Mouse (Mus musculus) stomach, adult 2 months (tissue): Measurements from ENCODE around the gene Olfr441. TPM values are rescaled to one million over a fixed set of nuclear protein-coding genes. Genes with fewer than 3 reads are reported as not detected.

ENCODE experiments used
- polyA plus RNA-seq: library from polyadenylated mRNA; depleted of rRNA; stranded (reverse); fragments of >200 nt; gene quantifications from 2 replicates; pipeline ENCODE4 v1.2.3, GENCODE M21; 2012; rRNA removed

Gene Olfr441
- polyA plus RNA-seq, result not detected in 2 replicates

DNA sequence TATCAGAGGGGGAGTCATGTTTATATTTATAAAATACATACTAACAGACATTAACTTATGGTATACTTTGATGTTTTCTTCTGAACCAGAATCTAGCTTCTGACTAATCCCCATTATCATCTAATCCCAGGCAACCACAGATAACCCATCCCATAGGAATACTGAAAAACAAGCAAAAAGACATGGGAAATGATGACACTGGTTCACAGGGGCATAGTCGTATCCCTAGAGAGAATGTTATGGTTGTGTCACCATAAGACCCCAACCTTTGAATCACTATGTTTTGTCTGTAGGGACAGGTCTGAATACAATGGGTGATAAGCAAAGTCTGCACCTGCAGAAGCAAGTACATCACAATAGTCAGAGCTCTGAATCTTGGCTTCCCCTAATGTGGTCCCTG, at the start of gene Olfr441:
Gene Olfr441, plus strand, starts transcription at position 301 of the 400 bp plus-strand sequence.

DNA sequence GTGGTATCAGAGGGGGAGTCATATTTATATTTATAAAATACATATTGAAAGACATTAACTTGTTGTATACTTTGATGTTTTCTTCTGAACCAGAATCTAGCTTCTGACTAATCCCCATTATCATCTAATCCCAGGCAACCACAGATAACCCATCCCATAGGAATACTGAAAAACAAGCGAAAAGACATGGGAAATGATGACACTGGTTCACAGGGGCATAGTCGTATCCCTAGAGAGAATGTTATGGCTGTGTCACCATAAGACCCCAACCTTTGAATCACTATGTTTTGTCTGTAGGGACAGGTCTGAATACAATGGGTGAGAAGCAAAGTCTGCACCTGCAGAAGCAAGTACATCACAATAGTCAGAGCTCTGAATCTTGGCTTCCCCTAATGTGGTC, 40.1 kb downstream of the Olfr441 start, which contains the start of gene Olfr237-ps1:
Gene Olfr237-ps1, plus strand, starts transcription at position 301 of the 400 bp plus-strand sequence.

DNA sequence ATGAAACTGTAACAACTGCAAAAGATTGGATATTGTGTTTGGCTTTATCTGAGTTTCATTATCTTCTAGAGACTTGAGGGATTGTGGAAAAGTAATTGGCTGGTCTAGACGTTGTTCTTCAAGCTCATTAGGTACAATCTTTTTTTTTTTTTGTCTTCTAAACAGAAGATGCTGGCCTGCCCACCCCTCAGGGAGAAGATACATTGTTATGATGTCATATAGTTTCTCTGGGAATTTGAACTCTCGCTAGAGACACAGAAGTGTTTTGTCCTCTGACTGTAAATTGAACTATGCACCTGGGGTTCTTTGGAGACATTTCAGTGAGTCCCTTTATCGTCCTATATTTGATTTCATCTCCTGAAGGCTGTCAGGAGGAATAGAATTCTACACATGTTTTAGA, 56.8 kb downstream of the Olfr441 start, which contains the start of gene Olfr437:
Gene Olfr437, plus strand, starts transcription at position 301 of the 400 bp plus-strand sequence.

Other genes with a start within 250 kb of the Olfr441 start
- not detected in 2 replicates for gene Olfr448, start 215.9 kb upstream of the Olfr441 start, polyA plus RNA-seq
- not detected in 2 replicates for gene Olfr447, start 197.5 kb upstream of the Olfr441 start, polyA plus RNA-seq
- gene Olfr446, start 185.0 kb upstream of the Olfr441 start, polyA plus RNA-seq, result not detected in 2 replicates
- not detected in 2 replicates for gene Olfr444, start 157.3 kb upstream of the Olfr441 start, polyA plus RNA-seq
- not detected in 2 replicates for gene Olfr237-ps1, start 40.2 kb downstream of the Olfr441 start, polyA plus RNA-seq
- gene Olfr437, start 56.9 kb downstream of the Olfr441 start, polyA plus RNA-seq, result not detected in 2 replicates
- not detected in 2 replicates for gene Olfr13, start 65.8 kb downstream of the Olfr441 start, polyA plus RNA-seq
- not detected in 2 replicates for gene Olfr435, start 90.8 kb downstream of the Olfr441 start, polyA plus RNA-seq
- gene Olfr434, start 106.7 kb downstream of the Olfr441 start, polyA plus RNA-seq, result not detected in 2 replicates
- gene Olfr47, start 125.2 kb downstream of the Olfr441 start, polyA plus RNA-seq, result not detected in 2 replicates
- gene Arhgef5, start 159.2 kb downstream of the Olfr441 start, polyA plus RNA-seq, result 9.5 and 12.4 TPM in 2 replicates
- gene Nobox, start 203.2 kb downstream of the Olfr441 start, polyA plus RNA-seq, result not detected in 2 replicates